Mouse (Mus musculus) forebrain, embryonic 11.5 days (tissue): ENCODE measurements at regions not wholly inside any gene's neighbourhood (a gene's known extent, or its start where the extent isn't known, plus 50 kb on each side); places are given as distances from the start of the nearest gene placed in this dataset.

Experiments
- ATAC-seq: fragments of 200-750 bp; cut with Nextera tagmentation; replicated peaks from 2 replicates; pipeline ENCODE4 v1.8.0; 2017; ENCODE audit warnings: moderate TSS enrichment; ENCODE audit not compliant: low FRiP score
- DNase-seq: peaks from one replicate; pipeline ENCODE4 v3.0.0-alpha.2; 2017; ENCODE audit warnings: low spot score
- H3K27ac ChIP-seq: fragments of 300-500 bp; sonication (generic); 2 replicates; pipeline ENCODE4 v1.5.1; 2014; ENCODE audit warnings: low read depth, low read length
- H3K27me3 ChIP-seq: fragments of 300-500 bp; sonication (generic); 2 replicates; pipeline ENCODE4 v1.6.1; 2014; ENCODE audit warnings: mild to moderate bottlenecking, low read length, mixed read lengths; ENCODE audit not compliant: control insufficient read depth, insufficient read depth
- H3K36me3 ChIP-seq: fragments of 300-500 bp; sonication (generic); 2 replicates; pipeline ENCODE4 v1.6.1; 2014; ENCODE audit warnings: mild to moderate bottlenecking, low read length, moderate library complexity, mixed read lengths; ENCODE audit not compliant: control insufficient read depth, insufficient read depth
- H3K4me1 ChIP-seq: fragments of 300-500 bp; sonication (generic); replicated peaks from 2 replicates; pipeline ENCODE4 v1.6.1; 2014; ENCODE audit warnings: low read length, mixed read lengths; ENCODE audit not compliant: control insufficient read depth, insufficient read depth
- H3K4me2 ChIP-seq: fragments of 300-500 bp; sonication (generic); 2 replicates; pipeline ENCODE4 v1.6.1; 2014; ENCODE audit warnings: low read depth, mild to moderate bottlenecking, low read length, moderate library complexity, mixed read lengths; ENCODE audit not compliant: severe bottlenecking
- H3K4me3 ChIP-seq: fragments of 300-500 bp; sonication (generic); 2 replicates; pipeline ENCODE4 v1.5.1; 2014; ENCODE audit warnings: low read depth, low read length
- H3K9ac ChIP-seq: fragments of 300-500 bp; sonication (generic); 2 replicates; pipeline ENCODE4 v1.6.1; 2014; ENCODE audit warnings: low read length
- H3K9me3 ChIP-seq: fragments of 300-500 bp; sonication (generic); 2 replicates; pipeline ENCODE4 v1.6.1; 2016; ENCODE audit warnings: low read length, mixed read lengths; ENCODE audit not compliant: control insufficient read depth
- WGBS: fragments of 180-500 bp; shearing (Covaris S2); extraction: QIAGEN DNeasy Blood & Tissue Kit; methylation state at CpG from one replicate; pipeline ENCODE4 v1.1.7; 2014; 5-methylcytosine and 5-hydroxymethylcytosine counted together

DNA sequence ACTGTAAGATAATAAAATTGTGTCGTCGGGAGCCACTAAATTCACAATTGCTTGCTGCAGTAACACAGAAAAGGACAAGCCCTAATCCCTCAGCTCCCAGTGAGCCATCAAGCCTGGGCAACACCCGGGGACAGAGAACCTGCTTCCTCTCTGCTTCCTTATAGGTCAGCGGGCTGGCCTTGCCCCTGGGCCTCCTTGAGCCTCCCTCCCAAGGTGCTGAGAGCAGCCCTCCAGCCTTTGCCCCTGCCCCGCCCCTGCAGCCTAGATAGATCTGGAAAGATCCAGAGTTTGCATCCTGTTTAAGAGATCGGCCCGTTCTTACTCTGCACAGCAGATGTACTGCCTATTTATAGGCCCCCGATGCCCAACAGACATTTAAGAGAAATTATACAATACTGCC, 267.0 kb upstream of the 4931429L15Rik start:
- ATAC-seq (no peak), DNase-seq (no peak)
- H3K9me3 ChIP-seq: no peaks in the 10 kb centered on the region
- no peaks in the 10 kb centered on the region for H3K4me1 ChIP-seq
- H3K27ac ChIP-seq: no peak overlapping the region
- H3K9ac ChIP-seq: no peak overlapping the region
- H3K36me3 ChIP-seq: no peaks in the 10 kb centered on the region
- WGBS: 81% methylated on average over 8 of the region's 8 CpGs
- no peaks in the 10 kb centered on the region for H3K27me3 ChIP-seq
- no peak overlapping the region for H3K4me2 ChIP-seq
- no peak overlapping the region for H3K4me3 ChIP-seq

DNA sequence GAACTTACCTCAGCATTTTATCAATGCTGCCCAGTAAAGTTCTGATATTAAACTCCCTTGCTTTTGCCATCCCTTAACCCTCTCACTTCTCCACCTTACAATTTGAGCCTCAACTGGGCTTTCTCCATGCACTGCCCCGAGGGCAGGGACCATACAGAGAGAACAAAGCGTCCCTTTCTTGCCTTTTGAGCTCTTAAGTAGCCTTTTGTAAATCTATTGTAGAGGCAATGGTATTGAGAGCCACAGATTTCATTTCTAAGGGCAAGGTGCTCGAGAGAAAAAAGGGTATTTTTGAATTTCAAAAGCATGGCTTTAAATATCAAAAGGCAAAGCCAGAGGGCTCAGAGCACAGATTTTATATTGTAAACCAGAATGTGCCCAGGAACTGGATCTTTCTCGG, 262.1 kb upstream of the 4931429L15Rik start:
- no peak overlapping the region for H3K4me3 ChIP-seq
- no peak for ATAC-seq
- H3K27ac ChIP-seq: no peak overlapping the region
- no peak overlapping the region for H3K4me2 ChIP-seq
- H3K36me3 ChIP-seq: no peaks in the 10 kb centered on the region
- no peaks in the 10 kb centered on the region for H3K4me1 ChIP-seq
- H3K27me3 ChIP-seq: no peaks in the 10 kb centered on the region
- peaks cover 8% of the 10 kb centered on the region; the same call in 1 of the 2 replicates for H3K9me3 ChIP-seq
- no peak overlapping the region for H3K9ac ChIP-seq
- DNase-seq: no peak
- WGBS: 7% methylated on average over 4 of the region's 4 CpGs

DNA sequence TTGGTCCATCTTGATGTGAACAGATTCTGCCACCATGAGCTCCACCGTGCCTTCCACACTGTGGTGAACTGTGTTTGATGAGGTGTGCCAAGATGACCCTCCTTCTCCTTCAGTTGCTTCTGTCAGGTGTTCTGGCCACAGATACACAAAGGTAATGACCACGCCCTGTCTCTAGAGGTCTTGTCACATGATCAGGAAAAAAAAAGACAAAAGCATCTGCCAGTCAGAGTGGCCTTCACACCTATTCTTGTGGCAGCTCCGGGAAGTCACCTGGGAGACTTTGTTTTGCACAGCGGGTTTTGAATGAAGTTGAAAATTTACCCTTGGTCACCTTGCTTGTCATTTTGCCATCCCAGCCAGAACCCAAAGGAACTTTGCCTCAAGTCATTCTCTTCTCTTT, 242.5 kb upstream of the 4931429L15Rik start:
- Histone ChIP-seq H3K4me1 (no peaks in the 10 kb centered on the region), H3K9me3 (no peaks in the 10 kb centered on the region), H3K27me3 (no peaks in the 10 kb centered on the region), H3K36me3 (no peaks in the 10 kb centered on the region), H3K9ac (no peak overlapping the region), H3K4me3 (no peak overlapping the region), H3K27ac (no peak overlapping the region), H3K4me2 (no peak overlapping the region)
- 91% methylated on average over 4 of the region's 4 CpGs for WGBS
- no peak for ATAC-seq
- no peak for DNase-seq

DNA sequence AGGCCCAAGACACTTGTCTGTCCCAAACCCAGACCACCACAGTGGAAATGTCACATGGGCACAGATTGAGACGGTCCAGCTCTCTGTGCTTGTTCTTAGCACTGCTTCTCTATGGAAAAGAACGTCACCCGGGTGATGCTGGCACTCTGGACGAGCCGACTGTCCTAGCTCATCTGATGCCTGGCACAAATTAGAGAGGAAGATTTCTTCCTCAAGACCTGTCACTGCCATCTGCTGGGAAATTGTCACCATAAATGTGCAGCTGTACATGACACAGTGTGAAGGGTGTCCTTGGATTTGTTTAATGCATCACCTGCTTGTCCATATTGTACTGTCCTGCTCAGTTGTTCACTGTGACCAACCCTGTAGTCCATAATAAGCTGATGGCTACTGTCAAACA, 238.7 kb upstream of the 4931429L15Rik start:
- Histone ChIP-seq H3K9ac (no peak overlapping the region), H3K9me3 (no peaks in the 10 kb centered on the region), H3K4me1 (peaks cover 8% of the 10 kb centered on the region), H3K36me3 (no peaks in the 10 kb centered on the region), H3K4me3 (no peak overlapping the region), H3K27me3 (no peaks in the 10 kb centered on the region), H3K27ac (no peak overlapping the region), H3K4me2 (no peak overlapping the region)
- no peak for ATAC-seq
- 87% methylated on average over 5 of the region's 5 CpGs for WGBS
- DNase-seq: no peak

DNA sequence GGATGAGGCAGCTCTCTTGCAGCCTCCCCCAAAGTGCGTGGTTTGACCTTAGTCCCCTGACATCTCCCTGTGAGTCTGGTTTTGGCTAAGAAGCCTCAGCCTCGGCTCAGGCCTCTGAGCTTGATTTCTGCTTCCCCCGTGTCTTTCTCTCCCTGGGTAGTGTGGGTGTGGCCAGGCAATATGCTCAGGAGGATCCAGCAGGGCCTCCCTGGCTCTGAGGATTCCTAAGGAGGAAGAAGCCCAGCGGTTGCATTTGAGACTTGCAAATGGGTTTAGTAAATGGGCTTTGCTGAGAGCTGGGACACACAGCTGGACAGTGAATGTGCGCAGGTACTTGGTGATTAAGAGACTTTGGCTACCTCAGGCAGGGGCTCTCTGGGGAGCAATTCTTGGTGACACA, 238.0 kb upstream of the 4931429L15Rik start:
- Histone ChIP-seq H3K27me3 (no peaks in the 10 kb centered on the region), H3K4me3 (no peak overlapping the region), H3K36me3 (no peaks in the 10 kb centered on the region), H3K9ac (no peak overlapping the region), H3K9me3 (no peaks in the 10 kb centered on the region), H3K27ac (no peak overlapping the region), H3K4me2 (no peak overlapping the region), H3K4me1 (peaks cover 8% of the 10 kb centered on the region)
- WGBS: 33% methylated on average over 5 of the region's 5 CpGs
- DNase-seq: no peak
- no peak for ATAC-seq

DNA sequence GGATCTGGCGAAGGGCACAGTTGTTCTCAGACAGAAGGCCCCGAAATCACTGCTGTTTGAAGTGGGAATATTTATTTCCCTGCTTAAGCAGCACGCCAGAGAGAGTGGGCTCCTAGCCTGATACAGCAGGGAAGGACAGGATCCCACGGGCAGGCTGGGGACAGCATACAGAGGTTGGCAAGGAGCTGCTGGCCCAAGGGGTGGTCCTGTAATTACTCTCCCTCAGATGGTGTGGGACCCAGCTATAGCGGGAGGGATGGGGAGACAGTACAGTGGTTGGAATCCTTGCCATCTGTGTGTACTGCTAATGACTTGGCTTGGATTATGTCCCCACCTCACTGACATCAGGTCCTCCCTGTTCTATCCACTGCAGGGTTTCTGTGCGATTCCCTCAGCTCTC, 235.4 kb upstream of the 4931429L15Rik start:
- ATAC-seq: no peak
- H3K9me3 ChIP-seq: no peaks in the 10 kb centered on the region

DNA sequence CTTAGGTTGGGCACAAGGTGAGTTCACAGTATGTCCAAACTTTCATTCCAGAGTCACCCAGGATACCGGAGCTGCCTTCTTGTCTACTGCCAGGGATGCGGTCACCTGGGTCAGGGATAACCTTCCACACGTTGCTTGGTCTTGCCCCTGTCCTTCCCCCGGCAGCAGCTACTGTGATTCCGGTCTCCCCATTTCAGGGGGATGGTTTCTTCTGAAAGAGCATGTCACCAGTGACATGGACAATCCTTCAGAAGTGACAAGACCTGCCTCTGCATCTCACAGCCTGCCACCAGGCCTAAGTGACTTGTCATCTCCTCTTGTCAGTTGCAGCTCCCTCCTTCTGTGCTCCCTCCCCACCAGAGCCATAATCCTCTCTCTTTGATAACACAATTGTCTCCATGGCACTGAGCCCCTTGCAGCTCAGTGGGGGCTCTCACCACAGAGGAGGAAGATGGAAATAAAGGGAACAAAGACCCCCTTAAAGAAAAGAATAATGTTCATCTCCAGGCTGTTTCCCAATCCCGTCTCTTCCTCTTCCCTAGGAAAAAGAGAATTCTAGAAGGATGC, 234.9 kb upstream of the 4931429L15Rik start:
- H3K4me2 ChIP-seq: no peak overlapping the region
- H3K4me3 ChIP-seq: no peak overlapping the region
- H3K27me3 ChIP-seq: no peaks in the 10 kb centered on the region
- 44% methylated on average over 6 of the region's 6 CpGs for WGBS
- H3K9ac ChIP-seq: no peak overlapping the region
- no peak overlapping the region for H3K27ac ChIP-seq
- no peak for DNase-seq
- ATAC-seq: no peak
- peaks cover 8% of the 10 kb centered on the region for H3K4me1 ChIP-seq
- no peaks in the 10 kb centered on the region for H3K9me3 ChIP-seq
- no peaks in the 10 kb centered on the region for H3K36me3 ChIP-seq

More for the DNA sequence above, 235.4 kb upstream of the 4931429L15Rik start:
- Histone ChIP-seq H3K4me3 (no peak overlapping the region), H3K9ac (no peak overlapping the region), H3K4me1 (peaks cover 8% of the 10 kb centered on the region), H3K36me3 (no peaks in the 10 kb centered on the region), H3K4me2 (no peak overlapping the region), H3K27me3 (no peaks in the 10 kb centered on the region), H3K27ac (no peak overlapping the region)
- no peak for DNase-seq
- 23% methylated on average over 6 of the region's 6 CpGs for WGBS

DNA sequence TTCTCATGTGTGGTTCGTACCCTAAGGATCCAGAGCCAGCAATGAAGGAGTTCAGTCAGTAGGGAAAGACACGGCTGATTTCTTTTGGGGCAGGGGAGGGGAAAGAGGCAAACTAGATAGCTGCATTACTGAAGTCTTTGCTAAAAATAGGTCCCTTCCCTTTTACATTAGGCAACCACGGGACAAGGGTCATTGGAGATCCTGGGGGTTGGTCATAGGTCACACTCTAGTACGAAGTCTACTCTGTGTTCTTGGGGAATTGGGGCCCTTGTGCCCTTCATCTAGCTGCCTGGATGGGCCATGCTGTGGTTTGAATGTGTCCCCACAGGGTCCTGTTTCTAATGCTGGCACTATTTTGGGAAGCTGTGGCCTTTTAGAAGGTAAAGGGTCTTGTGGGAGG, 229.6 kb upstream of the 4931429L15Rik start:
- H3K4me3 ChIP-seq: no peak overlapping the region
- no peak overlapping the region for H3K9ac ChIP-seq
- DNase-seq (no peak), ATAC-seq (no peak)
- no peak overlapping the region for H3K4me2 ChIP-seq
- WGBS: 78% methylated on average over 4 of the region's 4 CpGs
- no peaks in the 10 kb centered on the region for H3K9me3 ChIP-seq
- no peak overlapping the region for H3K27ac ChIP-seq
- no peaks in the 10 kb centered on the region for H3K4me1 ChIP-seq
- H3K36me3 ChIP-seq: no peaks in the 10 kb centered on the region
- H3K27me3 ChIP-seq: no peaks in the 10 kb centered on the region

DNA sequence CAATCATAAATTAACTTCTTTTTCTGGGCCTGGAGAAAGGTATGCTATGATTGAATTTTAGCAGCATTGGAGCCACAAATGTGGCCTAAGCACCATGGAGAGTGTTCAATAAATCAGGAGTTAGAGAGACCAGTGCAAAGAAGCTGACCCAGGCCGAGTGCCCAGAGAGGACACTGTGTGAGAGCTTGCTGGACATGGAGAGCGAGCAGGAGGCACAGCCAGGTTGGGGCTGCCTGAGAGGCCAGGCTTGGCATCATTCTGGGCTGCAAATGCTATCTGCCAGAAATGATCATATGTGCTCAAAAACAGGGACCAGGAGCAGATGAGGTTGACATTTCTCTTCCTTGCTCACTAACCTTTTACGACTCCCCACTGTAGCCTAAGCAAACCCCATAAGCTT, 224.5 kb upstream of the 4931429L15Rik start:
- no peak overlapping the region for H3K4me3 ChIP-seq
- DNase-seq (no peak), ATAC-seq (no peak)
- H3K9ac ChIP-seq: no peak overlapping the region
- H3K4me2 ChIP-seq: no peak overlapping the region
- WGBS: 82% methylated on average over 3 of the region's 3 CpGs
- H3K27ac ChIP-seq: no peak overlapping the region
- H3K27me3 ChIP-seq: no peaks in the 10 kb centered on the region
- no peaks in the 10 kb centered on the region for H3K9me3 ChIP-seq
- H3K4me1 ChIP-seq: no peaks in the 10 kb centered on the region
- no peaks in the 10 kb centered on the region for H3K36me3 ChIP-seq
